Mouse (Mus musculus): ENCODE measurements at regions not wholly inside any gene's neighbourhood (a gene's known extent, or its start where the extent isn't known, plus 50 kb on each side); places are given as distances from the start of the nearest gene placed in this dataset.

DNA sequence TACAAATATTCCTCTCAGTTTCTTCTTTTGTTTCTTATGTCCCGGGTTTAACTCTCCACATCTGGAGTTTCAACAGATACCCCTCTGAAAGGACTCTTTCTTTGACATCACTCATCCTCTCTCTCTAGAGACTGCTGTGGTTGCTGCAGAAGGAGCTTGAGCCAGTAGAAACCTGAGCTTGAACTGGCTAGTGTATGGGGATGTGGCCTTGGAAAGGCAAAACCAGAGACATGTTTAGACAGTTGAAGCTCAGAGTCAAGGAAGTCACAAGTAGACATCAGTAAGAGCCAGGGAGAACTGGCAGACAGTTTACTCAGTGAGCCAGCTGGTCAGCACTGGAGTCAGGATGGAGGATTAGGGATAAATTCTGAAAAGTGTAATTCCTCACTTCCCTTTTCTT is 140.7 kb upstream of the Ptgfr start:
- no peaks in the 10 kb centered on the region for H3K9me3 ChIP-seq (ENCODE audit: low read depth, low read length)
- H3K4me2 ChIP-seq = no peak overlapping the region
- TF ChIP-seq CTCF (IDR thresholded peaks at IDR 0.05; ENCODE audit: low read depth) = no peak
- no peaks in the 10 kb centered on the region for H3K4me1 ChIP-seq (ENCODE audit: insufficient read depth)
- no peaks in the 10 kb centered on the region for H3K36me3 ChIP-seq (ENCODE audit: insufficient read depth)
- H3K27me3 ChIP-seq (ENCODE audit: insufficient read depth, low read length) = no peaks in the 10 kb centered on the region
- no peak overlapping the region for H3K9ac ChIP-seq
- no peak overlapping the region for H3K27ac ChIP-seq (ENCODE audit: low read depth)
- H3K4me3 ChIP-seq (ENCODE audit: low read depth, low read length) = no peak overlapping the region
- WGBS = 39% methylated on average over 1 of the region's 1 CpGs
- ATAC-seq (ENCODE audit: insufficient read depth) = no peak
- DNase-seq = no peak

DNA sequence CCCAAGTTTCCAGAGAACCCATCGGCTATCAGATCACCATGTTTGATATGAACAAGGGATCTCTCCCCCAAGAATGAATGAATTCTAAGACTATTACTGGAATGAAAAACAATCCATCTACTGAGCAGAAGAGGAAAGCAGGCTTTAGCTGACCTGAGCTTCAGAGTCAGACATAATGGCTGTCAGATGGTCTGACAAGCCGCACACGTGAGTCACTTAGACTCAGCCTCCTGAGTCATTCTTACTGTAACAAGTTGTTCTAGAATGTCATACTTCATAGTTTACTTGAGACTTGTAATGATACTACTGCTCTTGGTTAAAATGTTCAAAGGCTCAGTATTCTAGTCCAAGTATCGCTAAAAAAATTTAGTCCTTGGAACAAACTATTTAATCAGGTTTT is 140.2 kb upstream of the Ptgfr start:
- no peak overlapping the region for H3K9ac ChIP-seq
- no peaks in the 10 kb centered on the region for H3K36me3 ChIP-seq (ENCODE audit: insufficient read depth)
- no peak overlapping the region for H3K27ac ChIP-seq (ENCODE audit: low read depth)
- H3K9me3 ChIP-seq (ENCODE audit: low read depth, low read length) = no peaks in the 10 kb centered on the region
- DNase-seq (no peak), ATAC-seq (ENCODE audit: insufficient read depth) (no peak)
- no peak overlapping the region for H3K4me3 ChIP-seq (ENCODE audit: low read depth, low read length)
- H3K4me1 ChIP-seq (ENCODE audit: insufficient read depth) = no peaks in the 10 kb centered on the region
- H3K27me3 ChIP-seq (ENCODE audit: insufficient read depth, low read length) = no peaks in the 10 kb centered on the region
- TF ChIP-seq CTCF (IDR thresholded peaks at IDR 0.05; ENCODE audit: low read depth) = no peak
- no peak overlapping the region for H3K4me2 ChIP-seq
- 78% methylated on average over 4 of the region's 4 CpGs for WGBS

DNA sequence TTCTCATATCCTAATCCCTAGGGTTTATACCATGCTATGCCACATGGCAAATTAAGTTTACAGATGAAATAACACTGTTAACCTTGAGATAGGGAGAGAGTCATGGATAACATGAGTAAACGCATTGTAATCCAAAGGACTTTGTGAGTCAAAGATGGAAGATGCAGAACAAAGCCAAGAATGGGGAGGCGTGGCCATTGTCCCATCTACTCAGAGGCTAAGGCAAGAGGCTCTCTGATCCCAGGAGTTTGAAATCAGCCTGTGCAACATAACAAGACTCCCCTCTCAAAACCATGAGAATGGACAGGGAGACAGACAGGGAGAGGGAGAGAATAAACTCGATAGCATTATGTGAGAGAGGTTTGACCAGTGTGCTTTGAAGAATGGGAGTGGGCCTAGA is 112.4 kb upstream of the Ptgfr start:
- Histone ChIP-seq H3K4me3 (ENCODE audit: low read depth, low read length) (no peak overlapping the region), H3K9me3 (ENCODE audit: low read depth, low read length) (no peaks in the 10 kb centered on the region), H3K27me3 (ENCODE audit: insufficient read depth, low read length) (no peaks in the 10 kb centered on the region), H3K4me2 (no peak overlapping the region), H3K4me1 (ENCODE audit: insufficient read depth) (no peaks in the 10 kb centered on the region), H3K9ac (no peak overlapping the region), H3K27ac (ENCODE audit: low read depth) (no peak overlapping the region), H3K36me3 (ENCODE audit: insufficient read depth) (no peaks in the 10 kb centered on the region)
- TF ChIP-seq CTCF (IDR thresholded peaks at IDR 0.05; ENCODE audit: low read depth) = no peak
- 78% methylated on average over 3 of the region's 3 CpGs for WGBS
- DNase-seq (no peak), ATAC-seq (ENCODE audit: insufficient read depth) (no peak)

DNA sequence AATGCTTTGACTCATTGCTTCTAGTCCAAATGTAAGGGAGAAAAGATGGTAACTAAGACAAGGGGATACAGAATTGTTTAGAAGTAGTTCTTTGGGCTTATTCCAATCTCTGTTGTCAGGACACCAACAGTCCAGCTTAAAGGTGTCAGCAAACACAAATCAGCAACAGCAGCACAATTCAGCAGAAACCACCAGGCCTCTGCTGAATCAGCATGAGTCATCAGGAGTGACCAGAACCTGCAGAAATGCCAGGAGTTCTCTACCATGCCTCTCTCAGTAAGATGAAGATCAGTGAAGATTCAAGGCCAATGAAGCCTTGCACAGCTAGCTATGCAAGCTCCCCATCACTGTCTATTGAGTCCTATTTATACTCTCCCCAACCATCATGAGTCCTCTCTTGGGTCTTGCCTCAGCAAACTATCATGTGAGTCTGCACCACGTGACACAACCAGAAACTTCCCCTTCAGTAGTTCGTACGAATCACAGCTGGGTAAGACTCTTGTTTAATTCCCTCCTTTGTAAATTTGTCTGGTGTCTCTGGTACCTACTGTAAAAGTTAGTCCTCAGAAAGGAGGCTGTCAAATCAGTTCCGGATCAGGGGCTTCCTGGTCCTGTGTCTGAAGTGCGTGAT is 110.7 kb upstream of the Ptgfr start:
- H3K4me3 ChIP-seq (ENCODE audit: low read depth, low read length) = no peak overlapping the region
- DNase-seq = no peak
- H3K4me2 ChIP-seq = no peak overlapping the region
- H3K9me3 ChIP-seq (ENCODE audit: low read depth, low read length) = no peaks in the 10 kb centered on the region
- H3K27me3 ChIP-seq (ENCODE audit: insufficient read depth, low read length) = no peaks in the 10 kb centered on the region
- no peak overlapping the region for H3K27ac ChIP-seq (ENCODE audit: low read depth)
- WGBS = 88% methylated on average over 5 of the region's 5 CpGs
- no peak overlapping the region for H3K9ac ChIP-seq
- H3K36me3 ChIP-seq (ENCODE audit: insufficient read depth) = no peaks in the 10 kb centered on the region
- no peaks in the 10 kb centered on the region for H3K4me1 ChIP-seq (ENCODE audit: insufficient read depth)
- no peak for TF ChIP-seq CTCF (IDR thresholded peaks at IDR 0.05; ENCODE audit: low read depth)
- no peak for ATAC-seq (ENCODE audit: insufficient read depth)

- Histone ChIP-seq H3K9me3 (ENCODE audit: low read depth, low read length) (no peaks in the 10 kb centered on the region), H3K9ac (no peak overlapping the region), H3K4me3 (ENCODE audit: low read depth, low read length) (no peak overlapping the region), H3K4me2 (no peak overlapping the region), H3K27ac (ENCODE audit: low read depth) (no peak overlapping the region), H3K27me3 (ENCODE audit: insufficient read depth, low read length) (no peaks in the 10 kb centered on the region), H3K36me3 (ENCODE audit: insufficient read depth) (no peaks in the 10 kb centered on the region), H3K4me1 (ENCODE audit: insufficient read depth) (no peaks in the 10 kb centered on the region)
- no peak for TF ChIP-seq CTCF (IDR thresholded peaks at IDR 0.05; ENCODE audit: low read depth)
- DNase-seq (peak; percentile 32), ATAC-seq (ENCODE audit: insufficient read depth) (no peak)
- WGBS = 58% methylated on average over 3 of the region's 3 CpGs
Observed at GRCm38 (mm10) chr3:151945916-151946315, 108.5 kb upstream of the Ptgfr start.

- Histone ChIP-seq H3K4me3 (ENCODE audit: low read depth, low read length) (no peak overlapping the region), H3K9me3 (ENCODE audit: low read depth, low read length) (no peaks in the 10 kb centered on the region), H3K4me1 (ENCODE audit: insufficient read depth) (no peaks in the 10 kb centered on the region), H3K9ac (no peak overlapping the region), H3K36me3 (ENCODE audit: insufficient read depth) (no peaks in the 10 kb centered on the region), H3K27me3 (ENCODE audit: insufficient read depth, low read length) (no peaks in the 10 kb centered on the region), H3K27ac (ENCODE audit: low read depth) (no peak overlapping the region), H3K4me2 (no peak overlapping the region)
- DNase-seq = peak; percentile 59
- 38% methylated on average over 3 of the region's 3 CpGs for WGBS
- no peak for TF ChIP-seq CTCF (IDR thresholded peaks at IDR 0.05; ENCODE audit: low read depth)
- no peak for ATAC-seq (ENCODE audit: insufficient read depth)
Observed at GRCm38 (mm10) chr3:151943542-151943941, 106.1 kb upstream of the Ptgfr start.

DNA sequence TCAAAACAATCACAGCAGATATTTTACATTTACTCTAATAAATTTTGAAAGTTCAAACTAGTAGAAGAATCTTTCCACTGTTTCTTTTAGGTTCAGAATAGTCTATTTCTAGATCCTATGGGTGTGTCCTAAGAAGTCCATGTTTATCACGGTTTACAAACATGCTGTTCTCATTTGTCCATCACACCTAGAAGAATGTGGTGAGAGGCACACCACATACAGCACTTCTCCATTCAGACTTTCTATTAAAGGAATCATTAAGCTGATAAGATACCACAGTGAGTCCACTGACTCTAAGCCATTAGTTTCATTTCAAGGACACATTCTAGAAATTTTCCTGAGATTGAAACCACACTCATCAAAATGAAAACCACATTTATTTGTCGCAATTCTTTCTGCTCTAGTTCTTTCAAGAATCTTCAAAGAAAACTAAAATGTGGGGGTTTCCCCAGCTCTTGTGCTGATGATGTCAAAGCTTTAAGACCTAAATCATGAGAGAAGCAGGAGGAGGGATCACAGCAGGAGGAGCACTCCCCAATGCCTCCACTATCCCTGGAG is 101.1 kb upstream of the Ptgfr start:
- no peak overlapping the region for H3K4me2 ChIP-seq
- H3K4me3 ChIP-seq (ENCODE audit: low read depth, low read length) = no peak overlapping the region
- no peaks in the 10 kb centered on the region for H3K36me3 ChIP-seq (ENCODE audit: insufficient read depth)
- no peak overlapping the region for H3K27ac ChIP-seq (ENCODE audit: low read depth)
- H3K9me3 ChIP-seq (ENCODE audit: low read depth, low read length) = no peaks in the 10 kb centered on the region
- no peak overlapping the region for H3K9ac ChIP-seq
- DNase-seq = peak; percentile 73
- ATAC-seq (ENCODE audit: insufficient read depth) = peak; percentile 83
- no peaks in the 10 kb centered on the region for H3K27me3 ChIP-seq (ENCODE audit: insufficient read depth, low read length)
- WGBS = 33% methylated on average over 2 of the region's 2 CpGs
- TF ChIP-seq CTCF (IDR thresholded peaks at IDR 0.05; ENCODE audit: low read depth) = no peak
- H3K4me1 ChIP-seq (ENCODE audit: insufficient read depth) = no peaks in the 10 kb centered on the region

Data from lung, embryonic 14.5 days (tissue).